10 mouse cellular contexts compared by ENCODE assay signal in the genomic region with DNA sequence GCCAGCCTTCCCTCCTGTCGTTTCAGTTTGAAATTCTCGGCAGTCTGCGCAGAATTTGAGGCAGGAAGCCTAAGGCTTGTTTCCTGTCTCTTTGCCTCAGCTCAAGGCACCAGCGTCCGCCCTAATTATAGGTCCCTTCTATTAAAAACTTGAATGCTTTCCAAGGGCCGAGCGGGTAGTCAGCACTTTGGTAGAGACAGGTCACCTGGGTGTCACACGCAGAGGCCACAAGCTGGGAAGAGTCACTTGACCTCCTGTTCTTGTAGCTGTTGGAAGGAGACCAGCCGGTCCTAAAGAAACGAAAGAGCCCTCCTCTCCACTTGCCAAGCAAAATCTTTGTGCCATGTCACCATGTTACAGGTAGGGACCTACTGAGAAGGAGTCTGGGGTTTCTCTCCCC. TPM values are rescaled to one million over a fixed set of nuclear protein-coding genes. Genes with fewer than 3 reads are reported as not detected.
A peak's percentile ranks its signal among the peaks of the same experiment; 100 is the strongest.
DNase-seq lines count a peak whose midpoint lies in the region; ATAC-seq and TF ChIP-seq lines count a peak whose summit lies in the region.
"Had no signal": no experiment of that assay in that cellular context is flagged by ENCODE, and none has a peak within 500 bp of the region (broad histone marks: within the 10 kb centered on the region; RNA-seq: fewer than 3 reads in every experiment).

No protein-coding gene starts in this region.

- H3K4me1 ChIP-seq in liver, embryonic 13.5 days (replicated peaks): peaks cover 22% of the 10 kb centered on the region
- peaks cover 33% of the 10 kb centered on the region for H3K4me1 ChIP-seq in heart, postnatal 0 days (ENCODE audit: control insufficient read depth, insufficient read depth)

- no peaks in the 10 kb centered on the region for H3K9me3 ChIP-seq in liver, embryonic 13.5 days (replicated peaks)
- H3K9me3 ChIP-seq in heart, postnatal 0 days (replicated peaks; ENCODE audit: control insufficient read depth, low read length): no peaks in the 10 kb centered on the region

- TF ChIP-seq EP300 in heart, postnatal 0 days (IDR thresholded peaks at IDR 0.05; ENCODE audit: low read depth): no peak

- peak; percentile 26 to 44 for DNase-seq in adrenal gland, adult (ENCODE audit: inconsistent age in 2 of 2, low spot score in 1 of 2)
- no peak for DNase-seq in adrenal gland, adult 18-20 months (ENCODE audit: low spot score in 2 of 2)
- DNase-seq in liver, embryonic 13.5 days: no peak
- no peak for DNase-seq in liver
- peak; percentile 66 for DNase-seq in heart, postnatal 0 days (ENCODE audit: low spot score)
- DNase-seq in lung, postnatal 36 days: peak; percentile 62
- DNase-seq in testis, postnatal 14 days (ENCODE audit: low spot score): no peak
- no peak for DNase-seq in c-Kit-positive CD71-positive TER-119-positive erythroid progenitor cells, embryonic 14.5 days (ENCODE audit: low spot score)

- no peak for TF ChIP-seq CTCF in heart, postnatal 0 days (IDR thresholded peaks at IDR 0.05; ENCODE audit: low read depth)

- WGBS in liver, embryonic 13.5 days (ENCODE audit: insufficient replicate concordance): 55% methylated on average over 10 of the region's 10 CpGs
- WGBS in heart, postnatal 0 days: 23% methylated on average over 10 of the region's 10 CpGs

- H3K4me2 ChIP-seq in liver, embryonic 13.5 days: 0 out of 2 replicates have a peak overlapping the region, but pooled peaks have one; percentile 4
- H3K4me2 ChIP-seq in heart, postnatal 0 days (ENCODE audit: low read depth, low read length): peak overlapping the region; percentile 91

- H3K36me3 ChIP-seq in liver, embryonic 13.5 days: no peaks in the 10 kb centered on the region
- H3K36me3 ChIP-seq in heart, postnatal 0 days (replicated peaks; ENCODE audit: control insufficient read depth, insufficient read depth, low read length): no peaks in the 10 kb centered on the region

- H3K9ac ChIP-seq in liver, embryonic 13.5 days: no peak overlapping the region
- H3K9ac ChIP-seq in heart, postnatal 0 days (replicated peaks; ENCODE audit: low read depth, low read length): peak overlapping the region; percentile 41

- H3K4me3 ChIP-seq in liver, embryonic 13.5 days (replicated peaks): no peak overlapping the region
- peak overlapping the region; percentile 62 for H3K4me3 ChIP-seq in heart, postnatal 0 days (ENCODE audit: low read depth, low read length)

- H3K27me3 ChIP-seq in liver, embryonic 13.5 days: peaks cover 46% of the 10 kb centered on the region
- no peaks in the 10 kb centered on the region for H3K27me3 ChIP-seq in heart, postnatal 0 days (ENCODE audit: control insufficient read depth, insufficient read depth, low read length)

- no peak for ATAC-seq in liver, embryonic 13.5 days (ENCODE audit: low read depth)
- no peak for ATAC-seq in heart, postnatal 0 days (ENCODE audit: insufficient read depth, low read depth)
- ATAC-seq: hindbrain, embryonic 16.5 days had no signal

- no peak overlapping the region for H3K27ac ChIP-seq in liver, embryonic 13.5 days
- peak overlapping the region; percentile 89 for H3K27ac ChIP-seq in heart, postnatal 0 days (ENCODE audit: low read depth)

RNA-seq across cellular contexts. Expression of gene Gpr157, which starts 2.0 kb away (rescaled TPM):
- 1 to 10 TPM; 1.1 to 1.6 TPM for total RNA-seq in adrenal gland, adult 18-20 months (2021)
- 0.10 and 0.12 TPM in 2 replicates for polyA plus RNA-seq in liver, embryonic 13.5 days (2015; fragmentation: Nextera tagmentation; extraction: Ambion mirVana)
- total RNA-seq in heart, postnatal 0 days (2014; rRNA removed; ENCODE audit: low replicate concordance): 15.0 and 23.3 TPM in 2 replicates
- polyA plus RNA-seq in heart, postnatal 0 days (2015; fragmentation: Nextera tagmentation; extraction: Ambion mirVana): 4.3 and 4.5 TPM in 2 replicates

RNA-seq across cellular contexts. Expression of gene Slc2a5, which starts 30.0 kb away (rescaled TPM):
- 10 to 100 TPM in 1 of 2 experiments, 1 to 10 TPM in 1; 5.9 to 30.2 TPM for total RNA-seq in adrenal gland, adult 18-20 months (2021)
- polyA plus RNA-seq in liver, embryonic 13.5 days (2015; fragmentation: Nextera tagmentation; extraction: Ambion mirVana): 0.22 and 0.23 TPM in 2 replicates
- 0.58 TPM in 1 of 2 replicates, not detected in the other for total RNA-seq in heart, postnatal 0 days (2014; rRNA removed; ENCODE audit: low replicate concordance)
- 0.42 and 0.59 TPM in 2 replicates for polyA plus RNA-seq in heart, postnatal 0 days (2015; fragmentation: Nextera tagmentation; extraction: Ambion mirVana)

RNA-seq across cellular contexts. Expression of gene Slc2a7, which starts 59.7 kb away (rescaled TPM):
- total RNA-seq in adrenal gland, adult 18-20 months (2021): not detected
- 0.21 TPM in 1 of 2 replicates, not detected in the other for polyA plus RNA-seq in liver, embryonic 13.5 days (2015; fragmentation: Nextera tagmentation; extraction: Ambion mirVana)
- total RNA-seq in heart, postnatal 0 days (2014; rRNA removed; ENCODE audit: low replicate concordance): not detected in 2 replicates
- polyA plus RNA-seq in heart, postnatal 0 days (2015; fragmentation: Nextera tagmentation; extraction: Ambion mirVana): not detected in 2 replicates
- total RNA-seq: left cerebral cortex, postnatal 36 days had no signal
- polyA plus RNA-seq: hindbrain, embryonic 16.5 days had no signal

Comparison
In these comparisons a context has a peak if more than half of its experiments do, and no peak if none do; other contexts are left out.
1. DNase-seq: peak in adrenal gland, adult (2 of 2), heart, postnatal 0 days (single experiment) and lung, postnatal 36 days (single experiment); none in adrenal gland, adult 18-20 months (0 of 2), liver, embryonic 13.5 days (single experiment), liver (single experiment), testis, postnatal 14 days (single experiment) and c-Kit-positive CD71-positive TER-119-positive erythroid progenitor cells, embryonic 14.5 days (single experiment).